Mouse (Mus musculus) spleen, postnatal 10 days (tissue): ENCODE data around the gene Tigar.

ENCODE experiments used
- DNase-seq, 2 experiments: peaks; one replicate each; pipeline ENCODE4 v3.0.0; 2021 to 2022; ENCODE audit warnings: low spot score in 2 of 2

The Tigar gene

DNA sequence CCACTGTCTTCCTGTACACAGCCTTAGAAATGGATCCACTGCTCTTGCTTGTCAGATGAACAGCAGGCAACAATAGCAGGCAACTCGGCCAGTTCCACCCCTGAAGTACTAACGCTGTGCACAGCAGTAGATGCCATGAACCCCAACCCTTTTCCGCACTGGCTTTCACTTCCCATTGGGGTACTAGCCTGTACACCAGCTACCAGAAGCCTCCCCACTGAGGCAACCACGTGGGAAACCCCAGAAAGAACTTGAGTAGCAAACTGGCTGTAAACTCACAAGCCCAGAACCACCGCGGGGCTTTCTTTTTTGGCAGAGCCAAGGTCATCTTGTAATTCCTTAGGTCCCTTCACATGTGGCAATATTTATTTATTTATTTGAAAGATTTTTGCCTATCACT is 27.5 kb downstream of the Tigar start:
- no peak for DNase-seq

DNA sequence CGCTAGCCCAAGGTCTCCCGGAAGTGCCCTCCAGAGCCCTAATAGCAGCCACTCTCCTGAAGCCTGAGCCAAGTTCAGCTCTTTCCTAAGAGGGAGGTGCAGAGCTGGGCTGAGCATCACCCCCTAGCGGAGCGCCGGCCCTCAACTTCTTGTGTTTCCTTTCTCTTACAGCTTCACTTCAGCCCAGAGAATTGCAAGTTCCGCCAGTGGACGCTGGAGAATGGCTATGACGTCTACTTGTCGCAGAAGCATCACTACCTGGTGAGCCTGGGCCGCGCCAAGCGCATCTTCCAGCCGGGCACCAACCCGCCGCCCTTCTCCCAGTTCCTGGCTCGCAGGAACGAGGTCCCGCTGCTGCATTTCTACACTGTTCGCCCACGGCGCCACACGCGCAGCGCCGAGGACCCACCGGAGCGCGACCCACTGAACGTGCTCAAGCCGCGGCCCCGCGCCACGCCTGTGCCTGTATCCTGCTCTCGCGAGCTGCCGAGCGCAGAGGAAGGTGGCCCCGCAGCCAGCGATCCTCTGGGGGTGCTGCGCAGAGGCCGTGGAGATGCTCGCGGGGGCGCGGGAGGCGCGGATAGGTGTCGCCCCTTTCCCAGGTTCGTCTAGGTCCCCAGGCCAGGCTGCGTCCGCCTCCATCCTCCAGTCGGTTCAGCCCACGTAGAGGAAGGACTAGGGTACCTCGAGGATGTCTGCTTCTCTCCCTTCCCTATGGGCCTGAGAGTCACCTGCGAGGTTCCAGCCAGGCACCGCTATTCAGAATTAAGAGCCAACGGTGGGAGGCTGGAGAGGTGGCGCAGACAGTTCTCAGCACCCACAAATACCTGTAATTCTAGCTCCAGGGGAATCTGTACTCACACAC is 29.3 kb downstream of the Tigar start:
- DNase-seq = peak in 1 of 2 experiments; percentile 34

DNA sequence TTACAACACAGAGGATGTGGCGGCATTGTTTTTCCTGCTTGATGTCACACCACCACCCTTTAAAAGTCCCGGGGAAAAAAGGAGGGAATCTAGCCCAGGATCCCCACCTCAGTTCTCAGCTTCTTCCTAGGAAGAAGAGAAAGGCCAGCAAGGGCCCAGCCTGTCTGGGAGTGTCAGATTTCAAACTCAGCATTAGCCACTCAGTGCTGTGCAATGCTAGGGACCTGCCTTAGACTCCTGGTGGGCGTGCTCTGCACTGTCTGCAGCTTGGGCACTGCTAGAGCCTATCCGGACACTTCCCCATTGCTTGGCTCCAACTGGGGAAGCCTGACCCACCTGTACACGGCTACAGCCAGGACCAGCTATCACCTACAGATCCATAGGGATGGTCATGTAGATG is 36.5 kb downstream of the Tigar start, which contains the start of gene Fgf23:
Gene Fgf23 (plus strand): TSS at position 86 of the 400 bp plus-strand sequence.
- DNase-seq = no peak

DNA sequence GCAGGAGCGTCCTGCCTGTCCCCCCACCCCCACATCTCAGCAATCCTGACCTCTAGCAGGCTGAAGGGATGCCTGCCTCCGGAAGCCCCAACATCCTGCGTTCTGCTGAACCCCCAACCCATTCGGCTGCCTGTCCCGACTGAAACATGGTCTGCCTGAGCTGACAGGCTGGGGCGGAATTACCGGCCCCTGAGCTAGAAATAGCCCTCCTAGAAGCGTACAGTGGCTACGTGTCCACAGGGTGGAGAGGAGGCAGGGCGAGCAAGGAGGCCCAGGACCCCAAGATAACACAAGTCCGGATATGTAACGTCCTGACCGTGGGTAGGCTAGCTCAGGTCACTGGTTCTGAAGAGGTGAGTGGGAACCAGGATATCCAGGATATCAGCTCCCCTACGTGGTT is 44.5 kb downstream of the Tigar start:
- DNase-seq = no peak

DNA sequence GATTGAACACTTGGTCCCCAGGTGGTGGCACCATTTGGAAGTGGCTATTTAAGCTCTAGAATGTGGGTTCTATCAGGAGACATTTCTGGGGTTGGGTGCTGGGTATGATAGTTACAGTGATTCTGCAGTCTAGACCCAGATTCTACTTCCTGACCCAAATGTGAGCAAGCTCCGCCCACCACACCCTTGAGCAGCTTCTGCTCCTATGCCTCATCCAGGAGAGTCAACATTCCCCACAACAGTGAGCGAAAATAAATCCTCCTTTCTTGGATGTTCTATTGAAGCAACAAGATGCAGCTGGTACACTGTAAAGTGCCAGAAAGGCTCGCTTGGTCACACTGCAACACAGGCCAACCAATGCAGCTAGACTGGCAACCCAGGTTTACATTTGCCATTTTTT is 45.4 kb downstream of the Tigar start:
- DNase-seq = no peak

DNA sequence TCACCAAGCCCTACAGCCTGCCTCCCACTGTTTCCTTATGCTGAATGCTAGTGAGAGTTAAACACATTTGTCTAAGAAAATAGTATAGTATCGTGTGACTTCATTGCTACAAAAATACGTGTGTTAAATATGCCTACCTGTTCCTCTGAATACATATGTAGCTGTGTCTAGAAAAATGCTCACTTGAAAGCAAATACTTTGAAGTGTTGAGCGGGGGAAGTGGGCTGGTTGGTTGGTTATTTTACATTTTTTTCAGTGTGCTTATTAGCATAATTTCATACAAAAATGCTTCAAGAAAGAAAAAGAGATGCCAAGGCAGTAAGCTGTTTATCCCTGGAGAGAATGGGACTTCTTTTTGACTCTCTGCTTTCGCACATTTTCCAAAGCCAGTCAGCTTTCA is 49.4 kb downstream of the Tigar start:
- DNase-seq = no peak

- DNase-seq = no peak
Observed at GRCm38 (mm10) chr6:127056990-127057588, 52.3 kb downstream of the Tigar start.

GRCm38 (mm10) chr6:127050847-127051246 is 58.5 kb downstream of the Tigar start:
- DNase-seq = no peak

GRCm38 (mm10) chr6:127044909-127045308 is 64.4 kb downstream of the Tigar start:
- peak in 1 of 2 experiments; percentile 22 for DNase-seq
